Mouse (Mus musculus): ENCODE results near the gene Cbx5.

- TF ChIP-seq E2F4 (IDR thresholded peaks at IDR 0.05; ENCODE audit: insufficient replicate concordance, low read depth, low read length) (no peak), MAFK (IDR thresholded peaks at IDR 0.05; ENCODE audit: insufficient replicate concordance, low read length) (no peak), RAD21 (IDR thresholded peaks at IDR 0.05; ENCODE audit: low read depth, low read length) (no peak), CTCF (conservative IDR thresholded peaks at IDR 0.05 in 1 of 2, IDR thresholded peaks at IDR 0.05 in 1 of 2; ENCODE audit: low read depth in 2 of 2, low read length in 2 of 2) (no peak), ZMIZ1 (IDR thresholded peaks at IDR 0.05; ENCODE audit: low read depth, low read length) (no peak)
These were observed 23.6 kb downstream of the Cbx5 start for GRCm38 (mm10) chr15:103216052-103216451.

Data from CH12.LX (cell line).